ENCODE assay signal across 8 mouse cellular contexts in genomic region chr3:154652581-154653420, GRCm38 (mm10). TPM values are rescaled to one million over a fixed set of nuclear protein-coding genes. Genes with fewer than 3 reads are reported as not detected.
DNase-seq lines count a peak whose midpoint lies in the region; TF ChIP-seq lines count a peak whose summit lies in the region.

No protein-coding gene starts in this region.

- H3K36me3 ChIP-seq in E14TG2a.4 (ENCODE audit: insufficient read depth, low read length): no peaks in the 10 kb centered on the region
- H3K36me3 ChIP-seq in hindbrain, embryonic 10.5 days: no peaks in the 10 kb centered on the region

- peaks cover 33% of the 10 kb centered on the region for H3K27me3 ChIP-seq in E14TG2a.4 (ENCODE audit: insufficient read depth, low read length)
- H3K27me3 ChIP-seq in hindbrain, embryonic 10.5 days (ENCODE audit: insufficient read depth, poor library complexity, severe bottlenecking): peaks cover 22% of the 10 kb centered on the region

- no peak overlapping the region for H3K27ac ChIP-seq in hindbrain, embryonic 10.5 days

- TF ChIP-seq CTCF in E14TG2a.4 (conservative IDR thresholded peaks at IDR 0.05; ENCODE audit: low read length): peak; percentile 68

- no peaks in the 10 kb centered on the region for H3K9me3 ChIP-seq in E14TG2a.4 (ENCODE audit: low read length)
- H3K9me3 ChIP-seq in hindbrain, embryonic 10.5 days: no peaks in the 10 kb centered on the region

- 47% methylated on average over 24 of the region's 24 CpGs for WGBS in hindbrain, embryonic 10.5 days

- H3K4me3 ChIP-seq in E14TG2a.4 (replicated peaks; ENCODE audit: low read length): no peak overlapping the region
- H3K4me3 ChIP-seq in hindbrain, embryonic 10.5 days: no peak overlapping the region

- DNase-seq in adrenal gland, postnatal 14 days: peak; percentile 74
- peak; percentile 83 for DNase-seq in embryo, embryonic 9.5 days (ENCODE audit: extremely low spot score)
- peak; percentile 84 for DNase-seq in hindbrain, embryonic 10.5 days (ENCODE audit: low spot score)
- DNase-seq in layer of hippocampus, postnatal 14 days (ENCODE audit: low spot score in 2 of 2): peak; percentile 82 to 83
- DNase-seq in lung, postnatal 10 days: peak; percentile 63
- DNase-seq in retina, postnatal 7 days (ENCODE audit: low read depth, low spot score): peak; percentile 41
- DNase-seq in urinary bladder, adult 18-20 months (ENCODE audit: low spot score in 2 of 2): no peak

- H3K4me1 ChIP-seq in E14TG2a.4 (replicated peaks; ENCODE audit: low read depth, low read length): peaks cover 13% of the 10 kb centered on the region
- H3K4me1 ChIP-seq in hindbrain, embryonic 10.5 days (replicated peaks): peaks cover 32% of the 10 kb centered on the region

RNA-seq across cellular contexts. Expression of gene Erich3, which starts 10.9 kb away (rescaled TPM):
- total RNA-seq in adrenal gland, postnatal 14 days (2021): 0.37 and 0.45 TPM in 2 replicates
- polyA plus RNA-seq in hindbrain, embryonic 10.5 days (2016; fragmentation: Nextera tagmentation; extraction: Ambion mirVana): 0.27 and 0.69 TPM in 2 replicates
- total RNA-seq in layer of hippocampus, postnatal 14 days (2021): 1 to 10 TPM; 5.3 to 5.4 TPM

RNA-seq across cellular contexts. Expression of gene Tyw3, which starts 55.9 kb away (rescaled TPM):
- 7.2 and 9.1 TPM in 2 replicates for total RNA-seq in adrenal gland, postnatal 14 days (2021)
- polyA plus RNA-seq in hindbrain, embryonic 10.5 days (2016; fragmentation: Nextera tagmentation; extraction: Ambion mirVana): 19.2 and 20.2 TPM in 2 replicates
- total RNA-seq in layer of hippocampus, postnatal 14 days (2021): 10 to 100 TPM; 11.1 to 12.8 TPM

RNA-seq across cellular contexts. Expression of gene Cryz, which starts 56.3 kb away (rescaled TPM):
- total RNA-seq in adrenal gland, postnatal 14 days (2021): 22.0 and 29.3 TPM in 2 replicates
- polyA plus RNA-seq in hindbrain, embryonic 10.5 days (2016; fragmentation: Nextera tagmentation; extraction: Ambion mirVana): 14.9 and 20.9 TPM in 2 replicates
- 10 to 100 TPM; 14.6 to 20.2 TPM for total RNA-seq in layer of hippocampus, postnatal 14 days (2021)

Comparison
In these comparisons a context has a peak if more than half of its experiments do, and no peak if none do; other contexts are left out.
1. DNase-seq: peak in adrenal gland, postnatal 14 days (single experiment), embryo, embryonic 9.5 days (single experiment), hindbrain, embryonic 10.5 days (single experiment), layer of hippocampus, postnatal 14 days (2 of 2), lung, postnatal 10 days (single experiment) and retina, postnatal 7 days (single experiment); none in urinary bladder, adult 18-20 months (0 of 2).